Comparison of ENCODE assay signal across 19 mouse cellular contexts in the genomic region with DNA sequence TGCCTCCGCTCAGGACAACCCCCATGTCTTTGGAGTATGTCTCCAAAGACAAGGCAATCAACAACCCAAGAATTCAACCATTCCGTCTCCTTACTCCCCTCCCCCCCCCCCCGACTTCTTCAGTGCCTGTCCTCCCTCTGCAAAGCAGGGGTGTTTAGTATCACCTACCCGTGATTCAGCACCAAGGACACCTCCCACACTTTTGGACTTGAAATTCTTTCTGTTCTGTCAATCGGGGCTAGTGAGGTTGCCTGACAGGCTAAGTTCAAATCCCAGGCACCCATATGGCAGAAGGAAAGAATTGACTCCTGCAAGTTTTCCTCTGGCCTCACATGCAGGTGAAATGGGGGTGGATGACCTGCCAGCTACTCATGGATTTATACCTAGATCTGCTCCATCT. TPM values are rescaled to one million over a fixed set of nuclear protein-coding genes. Genes with fewer than 3 reads are reported as not detected.
A peak's percentile ranks its signal among the peaks of the same experiment; 100 is the strongest.
DNase-seq lines count a peak whose midpoint lies in the region; ATAC-seq lines count a peak whose summit lies in the region.
"Had no signal": no experiment of that assay in that cellular context is flagged by ENCODE, and none has a peak within 500 bp of the region (broad histone marks: within the 10 kb centered on the region; RNA-seq: fewer than 3 reads in every experiment).

No protein-coding gene starts in this region.

- no peak overlapping the region for H3K27ac ChIP-seq in midbrain, embryonic 11.5 days (ENCODE audit: low read depth, low read length)
- H3K27ac ChIP-seq in midbrain, embryonic 10.5 days (replicated peaks) = no peak overlapping the region
- no peak overlapping the region for H3K27ac ChIP-seq in embryonic facial prominence, embryonic 14.5 days (replicated peaks; ENCODE audit: low read depth, low read length)
- H3K27ac ChIP-seq in forebrain, embryonic 14.5 days (ENCODE audit: low read depth, low read length) = no peak overlapping the region
- H3K27ac ChIP-seq: embryonic facial prominence, embryonic 15.5 days; forebrain, embryonic 13.5 days; gastrocnemius, adult 2 months; hindbrain, embryonic 15.5 days; limb, embryonic 13.5 days; midbrain, embryonic 15.5 days; neural tube, embryonic 12.5 days had no signal

- H3K4me3 ChIP-seq in midbrain, embryonic 11.5 days (ENCODE audit: low read depth, low read length) = no peak overlapping the region
- no peak overlapping the region for H3K4me3 ChIP-seq in midbrain, embryonic 10.5 days
- no peak overlapping the region for H3K4me3 ChIP-seq in embryonic facial prominence, embryonic 14.5 days (ENCODE audit: low read depth, low read length)
- no peak overlapping the region for H3K4me3 ChIP-seq in forebrain, embryonic 14.5 days (ENCODE audit: low read depth, low read length)
- H3K4me3 ChIP-seq: embryonic facial prominence, embryonic 15.5 days; forebrain, embryonic 13.5 days; gastrocnemius, adult 2 months; hindbrain, embryonic 15.5 days; limb, embryonic 13.5 days; midbrain, embryonic 15.5 days; neural tube, embryonic 12.5 days had no signal

- H3K9me3 ChIP-seq in midbrain, embryonic 11.5 days (ENCODE audit: control insufficient read depth, low read length) = no peaks in the 10 kb centered on the region
- H3K9me3 ChIP-seq in midbrain, embryonic 10.5 days (replicated peaks) = no peaks in the 10 kb centered on the region
- no peaks in the 10 kb centered on the region for H3K9me3 ChIP-seq in embryonic facial prominence, embryonic 14.5 days (ENCODE audit: control insufficient read depth, low read length)
- H3K9me3 ChIP-seq in forebrain, embryonic 14.5 days (replicated peaks; ENCODE audit: control insufficient read depth, low read length) = no peaks in the 10 kb centered on the region
- H3K9me3 ChIP-seq: embryonic facial prominence, embryonic 15.5 days; forebrain, embryonic 13.5 days; hindbrain, embryonic 15.5 days; limb, embryonic 13.5 days; midbrain, embryonic 15.5 days; neural tube, embryonic 12.5 days had no signal

- ATAC-seq in midbrain, embryonic 11.5 days (ENCODE audit: low FRiP score) = no peak
- no peak for ATAC-seq in embryonic facial prominence, embryonic 14.5 days (ENCODE audit: low read depth)
- no peak for ATAC-seq in forebrain, embryonic 14.5 days
- ATAC-seq: forebrain, embryonic 13.5 days; midbrain, embryonic 15.5 days had no signal

- no peak overlapping the region for H3K4me2 ChIP-seq in midbrain, embryonic 11.5 days
- no peak overlapping the region for H3K4me2 ChIP-seq in embryonic facial prominence, embryonic 14.5 days (ENCODE audit: low read depth, low read length)
- H3K4me2 ChIP-seq in forebrain, embryonic 14.5 days (ENCODE audit: low read length) = no peak overlapping the region
- H3K4me2 ChIP-seq: embryonic facial prominence, embryonic 15.5 days; forebrain, embryonic 13.5 days; hindbrain, embryonic 15.5 days; limb, embryonic 13.5 days; midbrain, embryonic 15.5 days; neural tube, embryonic 12.5 days had no signal

- H3K27me3 ChIP-seq in midbrain, embryonic 11.5 days (ENCODE audit: control insufficient read depth, insufficient read depth, low read length) = no peaks in the 10 kb centered on the region
- peaks cover 32% of the 10 kb centered on the region for H3K27me3 ChIP-seq in midbrain, embryonic 10.5 days (ENCODE audit: low read depth, poor library complexity, severe bottlenecking)
- no peaks in the 10 kb centered on the region; the same call in 1 of the 2 replicates for H3K27me3 ChIP-seq in embryonic facial prominence, embryonic 14.5 days (replicated peaks; ENCODE audit: control insufficient read depth, insufficient read depth, low read length)
- peaks cover 6% of the 10 kb centered on the region; the same call in 1 of the 2 replicates for H3K27me3 ChIP-seq in forebrain, embryonic 14.5 days (replicated peaks; ENCODE audit: control insufficient read depth, insufficient read depth, low read length)
- H3K27me3 ChIP-seq: midbrain, embryonic 15.5 days had no signal

- H3K36me3 ChIP-seq in midbrain, embryonic 11.5 days (ENCODE audit: control insufficient read depth, insufficient read depth, low read length) = no peaks in the 10 kb centered on the region
- H3K36me3 ChIP-seq in midbrain, embryonic 10.5 days = no peaks in the 10 kb centered on the region
- no peaks in the 10 kb centered on the region for H3K36me3 ChIP-seq in embryonic facial prominence, embryonic 14.5 days (ENCODE audit: control insufficient read depth, insufficient read depth, low read length)
- H3K36me3 ChIP-seq in forebrain, embryonic 14.5 days (ENCODE audit: control insufficient read depth, insufficient read depth, low read length) = no peaks in the 10 kb centered on the region
- H3K36me3 ChIP-seq: embryonic facial prominence, embryonic 15.5 days; hindbrain, embryonic 15.5 days; limb, embryonic 13.5 days; midbrain, embryonic 15.5 days; neural tube, embryonic 12.5 days had no signal

- H3K9ac ChIP-seq in midbrain, embryonic 11.5 days (ENCODE audit: low read length) = no peak overlapping the region
- no peak overlapping the region for H3K9ac ChIP-seq in embryonic facial prominence, embryonic 14.5 days (ENCODE audit: low read depth, low read length)
- no peak overlapping the region for H3K9ac ChIP-seq in forebrain, embryonic 14.5 days (ENCODE audit: low read length)
- H3K9ac ChIP-seq: embryonic facial prominence, embryonic 15.5 days; forebrain, embryonic 13.5 days; hindbrain, embryonic 15.5 days; limb, embryonic 13.5 days; midbrain, embryonic 15.5 days; neural tube, embryonic 12.5 days had no signal

- DNase-seq in midbrain, embryonic 11.5 days (ENCODE audit: low spot score, missing footprints) = peak; percentile 82
- DNase-seq in midbrain, embryonic 10.5 days (ENCODE audit: low spot score) = no peak
- DNase-seq in R1 (ENCODE audit: low read depth, low spot score) = peak; percentile 64
- DNase-seq in embryonic facial prominence, embryonic 14.5 days (ENCODE audit: low spot score) = peak; percentile 62
- DNase-seq in left cerebral cortex, postnatal 36 days (ENCODE audit: low spot score in 2 of 2) = no peak
- DNase-seq in right cerebral cortex, postnatal 4 days = no peak
- no peak for DNase-seq in forebrain, embryonic 14.5 days (ENCODE audit: low spot score)
- DNase-seq: cerebellum, adult 9-11 months; gastrocnemius, adult 2 months; kidney, adult 8-10 months; layer of hippocampus, postnatal 36 days; lung, postnatal 36 days; thymus, adult 18-20 months had no signal

- peaks cover 19% of the 10 kb centered on the region for H3K4me1 ChIP-seq in midbrain, embryonic 11.5 days (ENCODE audit: control insufficient read depth, insufficient read depth, low read length)
- H3K4me1 ChIP-seq in midbrain, embryonic 10.5 days = peaks cover 43% of the 10 kb centered on the region
- no peaks in the 10 kb centered on the region for H3K4me1 ChIP-seq in embryonic facial prominence, embryonic 14.5 days (ENCODE audit: control insufficient read depth, insufficient read depth, low read length)
- H3K4me1 ChIP-seq in forebrain, embryonic 14.5 days (ENCODE audit: control insufficient read depth, insufficient read depth, low read length) = peaks cover 6% of the 10 kb centered on the region; the same call in 1 of the 2 replicates
- H3K4me1 ChIP-seq: embryonic facial prominence, embryonic 15.5 days had no signal

- WGBS in midbrain, embryonic 11.5 days = 45% methylated on average over 5 of the region's 5 CpGs
- WGBS in midbrain, embryonic 10.5 days = 39% methylated on average over 5 of the region's 5 CpGs
- 34% methylated on average over 5 of the region's 5 CpGs for WGBS in embryonic facial prominence, embryonic 14.5 days
- WGBS in forebrain, embryonic 14.5 days = 49% methylated on average over 5 of the region's 5 CpGs

- intact Hi-C loops in left cerebral cortex, postnatal 36 days (cut with DNase I) = no loop called here

RNA-seq across cellular contexts. Expression of a gene that starts 41.4 kb away (rescaled TPM):
- polyA plus RNA-seq in midbrain, embryonic 11.5 days (2014; fragmentation: Nextera tagmentation; extraction: Ambion mirVana) = 32.6 and 32.7 TPM in 2 replicates
- 26.0 and 27.9 TPM in 2 replicates for polyA plus RNA-seq in midbrain, embryonic 10.5 days (2016; fragmentation: Nextera tagmentation; extraction: Ambion mirVana)
- 62.7 and 67.7 TPM in 2 replicates for polyA plus RNA-seq in embryonic facial prominence, embryonic 14.5 days (2014; fragmentation: Nextera tagmentation; extraction: Ambion mirVana)
- total RNA-seq in left cerebral cortex, postnatal 36 days (2021) = 10 to 100 TPM; 19.4 to 25.1 TPM
- 44.6 and 46.9 TPM in 2 replicates for polyA plus RNA-seq in forebrain, embryonic 14.5 days (2014; fragmentation: Nextera tagmentation; extraction: Ambion mirVana)

Comparison
In these comparisons a context has a peak if more than half of its experiments do, and no peak if none do; other contexts are left out.
1. DNase-seq: peak in midbrain, embryonic 11.5 days (single experiment), R1 (single experiment) and embryonic facial prominence, embryonic 14.5 days (single experiment); none in midbrain, embryonic 10.5 days (single experiment), left cerebral cortex, postnatal 36 days (0 of 2), right cerebral cortex, postnatal 4 days (single experiment) and forebrain, embryonic 14.5 days (single experiment).